Mouse (Mus musculus): ENCODE measurements around the gene Gpat3.

- TF ChIP-seq POLR2A (IDR thresholded peaks at IDR 0.05; ENCODE audit: low read depth, low read length) (no peak), CTCF (IDR thresholded peaks at IDR 0.05; ENCODE audit: borderline replicate concordance, insufficient read depth, low read length) (no peak)
Observed at GRCm38 (mm10) chr5:100832680-100833079, 12.8 kb upstream of the Gpat3 start.

Measured in embryonic fibroblast, embryonic 13.5 days (primary cell).